Mouse (Mus musculus): ENCODE measurements at regions not wholly inside any gene's neighbourhood (a gene's known extent, or its start where the extent isn't known, plus 50 kb on each side); places are given as distances from the start of the nearest gene placed in this dataset.

DNA sequence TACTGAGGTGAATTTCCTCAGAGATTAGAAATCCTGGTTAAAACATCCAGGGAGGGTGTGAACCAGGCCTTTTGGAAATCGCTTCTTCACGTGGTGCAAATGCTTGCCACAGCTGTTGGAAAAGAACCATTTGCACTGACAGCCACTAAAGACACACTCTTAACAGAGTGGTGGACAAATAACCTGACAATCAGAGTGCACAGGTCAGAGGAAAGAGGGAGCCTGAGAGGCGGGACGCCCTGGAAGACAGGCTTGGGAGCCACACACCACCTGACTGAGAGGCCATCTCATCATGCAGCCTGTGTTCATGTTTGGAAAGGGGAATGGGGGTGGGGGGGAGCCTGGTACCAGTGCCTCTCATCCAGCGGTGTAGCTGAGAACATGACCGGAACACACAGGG lies 87.0 kb upstream of the Gm11983 start:
- DNase-seq (ENCODE audit: low spot score), result peak; percentile 11

DNA sequence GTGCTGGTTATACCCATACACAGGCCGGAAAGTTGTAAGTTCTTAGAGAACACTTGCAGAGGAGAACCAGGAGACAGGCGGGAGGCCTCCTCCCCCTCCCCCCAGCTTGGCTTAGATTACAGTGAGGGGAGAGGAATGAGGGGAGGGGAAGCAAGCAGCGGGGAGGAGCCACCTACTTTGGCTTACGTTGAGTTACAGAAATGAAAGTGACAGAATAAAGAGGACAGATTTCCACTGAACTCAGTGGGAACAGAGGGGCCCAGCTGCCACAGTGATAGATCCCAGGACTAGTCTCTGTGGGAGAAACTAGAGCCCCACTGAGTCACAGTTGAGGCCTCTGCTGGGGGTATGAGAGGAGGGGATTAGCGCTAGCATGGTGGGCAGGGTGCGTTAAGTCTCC lies 86.5 kb upstream of the Gm11983 start:
- DNase-seq (ENCODE audit: low spot score), result peak; percentile 31

DNA sequence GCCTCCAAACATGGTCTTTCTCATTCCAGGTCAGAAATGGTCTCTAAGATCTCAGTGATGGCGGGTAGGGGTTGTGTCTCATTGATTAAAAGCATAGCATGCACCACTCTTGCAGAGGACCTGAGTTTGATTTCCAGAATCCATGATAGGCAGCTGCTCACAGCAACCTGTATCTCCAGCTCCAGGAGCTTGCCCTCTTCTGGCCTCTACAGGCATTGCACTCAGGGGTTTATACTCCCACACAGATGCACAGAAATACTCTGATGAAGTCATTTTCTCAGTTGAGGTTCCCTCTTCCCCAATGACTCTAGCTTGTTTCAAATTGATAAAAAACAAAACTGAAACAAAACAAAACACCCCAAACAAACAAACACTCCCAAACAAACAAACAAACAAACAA lies 81.1 kb upstream of the Gm11983 start:
- DNase-seq (ENCODE audit: low spot score), result no peak

DNA sequence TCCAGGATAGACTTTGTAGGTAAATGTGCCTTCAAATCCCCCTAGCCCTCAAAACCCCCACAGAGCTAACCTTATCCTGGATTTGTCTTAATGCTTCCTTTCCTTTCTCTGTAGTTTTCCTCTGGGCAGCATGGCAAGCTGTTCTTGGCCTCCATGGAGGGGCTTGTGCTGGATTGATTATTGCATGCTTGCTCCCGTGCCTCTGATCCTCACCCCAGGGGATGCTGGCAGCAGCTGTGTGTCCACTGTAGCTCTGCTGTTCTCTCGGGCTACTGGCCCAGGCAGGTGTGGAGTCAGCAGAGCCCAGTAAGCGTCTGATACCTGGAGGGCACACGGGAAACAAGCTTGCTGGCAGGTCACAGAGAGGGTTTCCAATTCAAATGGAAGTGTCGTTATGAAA lies 68.2 kb upstream of the Gm11983 start:
- DNase-seq (ENCODE audit: low spot score), result no peak

DNA sequence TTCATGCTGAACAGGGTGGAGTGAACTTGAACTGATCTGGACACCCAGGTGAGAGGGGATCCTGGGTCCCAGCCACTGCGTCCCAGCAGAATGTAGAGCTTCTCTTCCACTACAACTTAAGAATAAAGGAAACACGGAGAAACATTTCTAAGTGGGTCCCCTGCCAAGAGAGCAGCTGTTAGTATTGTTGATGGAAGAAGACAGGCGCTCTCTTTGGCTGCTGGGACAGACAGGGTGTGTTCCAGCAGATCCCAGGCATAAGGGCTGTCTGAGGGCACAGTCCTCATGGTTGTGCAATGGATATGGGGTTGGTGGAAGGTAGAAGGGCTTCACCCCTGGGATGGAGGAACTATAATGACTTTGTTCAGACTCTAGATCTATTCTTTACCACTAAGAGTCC lies 65.5 kb upstream of the Gm11983 start:
- no peak for DNase-seq (ENCODE audit: low spot score)

DNA sequence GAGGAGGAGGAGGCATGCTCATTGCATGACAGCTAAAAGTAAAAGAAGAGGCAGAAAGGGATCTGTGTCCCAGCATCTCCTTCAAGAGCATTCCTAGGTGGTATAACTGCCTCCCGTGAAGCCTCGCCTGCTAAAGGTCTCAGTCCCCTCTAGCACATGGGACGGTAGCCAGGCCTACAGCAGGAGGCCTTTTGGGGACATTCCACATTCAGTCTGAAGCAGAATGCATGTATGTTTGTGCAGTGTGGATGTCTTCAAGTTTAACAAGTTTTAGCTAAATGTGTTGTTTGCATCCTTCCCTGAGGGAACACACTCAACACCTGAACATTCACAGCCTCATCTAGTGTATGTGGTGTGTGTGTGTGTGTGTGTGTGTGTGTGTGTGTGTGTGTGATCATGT lies 64.8 kb upstream of the Gm11983 start:
- no peak for DNase-seq (ENCODE audit: low spot score)

DNA sequence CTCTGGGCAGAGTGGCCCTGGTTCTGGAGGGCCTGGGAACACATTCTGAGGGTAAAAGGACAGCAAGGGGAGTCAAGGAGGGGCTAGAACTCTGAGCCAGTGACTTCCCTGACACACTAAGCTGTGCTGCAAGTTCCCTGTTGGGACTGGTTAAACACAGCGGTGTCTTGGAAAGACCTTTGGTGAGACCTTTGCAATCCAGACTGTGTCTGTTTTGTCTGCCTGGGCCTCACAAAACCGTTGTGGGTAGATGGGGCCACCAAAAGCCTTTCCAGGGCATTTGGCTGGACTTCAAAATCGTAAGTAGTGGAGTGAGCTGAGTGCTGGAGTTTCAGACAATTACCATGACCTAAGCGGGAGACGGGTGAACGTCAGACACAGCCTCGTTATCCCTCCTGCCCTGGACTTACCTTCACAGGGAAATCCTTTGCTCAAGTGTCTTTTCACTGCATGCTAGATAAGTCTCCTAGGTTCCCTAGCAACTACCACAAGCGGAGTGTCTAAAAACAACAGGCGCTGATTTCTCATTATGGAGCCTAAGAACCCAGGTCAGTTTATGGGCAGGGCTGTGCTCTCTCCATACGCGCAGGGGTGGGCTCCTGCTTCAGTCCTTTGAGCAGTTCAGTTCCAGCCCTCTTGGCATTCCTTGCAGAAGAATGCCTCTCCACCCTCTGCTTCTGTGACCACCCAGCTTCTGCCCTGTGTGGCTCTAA lies 63.5 kb upstream of the Gm11983 start:
- peak; percentile 13 for DNase-seq (ENCODE audit: low spot score)

DNA sequence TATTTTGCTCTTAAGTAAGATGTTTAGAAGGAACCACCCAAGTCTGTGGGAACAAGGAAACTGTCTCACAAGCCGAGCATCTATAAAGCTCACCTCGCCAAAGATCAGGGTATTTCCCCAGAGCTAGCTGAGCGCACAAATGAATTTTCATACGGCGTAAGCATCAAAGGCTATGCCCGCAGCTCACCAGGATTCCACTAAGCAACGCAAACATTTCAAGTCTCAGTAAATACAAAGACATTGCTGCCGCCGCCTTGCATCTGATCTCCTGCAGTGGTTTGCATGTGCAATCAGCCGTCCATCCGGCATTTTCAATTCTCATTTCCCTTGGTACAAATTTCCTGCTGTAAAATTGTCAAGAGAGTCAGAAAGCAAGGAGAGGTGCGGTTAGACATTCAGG lies 62.9 kb upstream of the Gm11983 start:
- DNase-seq (ENCODE audit: low spot score), result no peak

DNA sequence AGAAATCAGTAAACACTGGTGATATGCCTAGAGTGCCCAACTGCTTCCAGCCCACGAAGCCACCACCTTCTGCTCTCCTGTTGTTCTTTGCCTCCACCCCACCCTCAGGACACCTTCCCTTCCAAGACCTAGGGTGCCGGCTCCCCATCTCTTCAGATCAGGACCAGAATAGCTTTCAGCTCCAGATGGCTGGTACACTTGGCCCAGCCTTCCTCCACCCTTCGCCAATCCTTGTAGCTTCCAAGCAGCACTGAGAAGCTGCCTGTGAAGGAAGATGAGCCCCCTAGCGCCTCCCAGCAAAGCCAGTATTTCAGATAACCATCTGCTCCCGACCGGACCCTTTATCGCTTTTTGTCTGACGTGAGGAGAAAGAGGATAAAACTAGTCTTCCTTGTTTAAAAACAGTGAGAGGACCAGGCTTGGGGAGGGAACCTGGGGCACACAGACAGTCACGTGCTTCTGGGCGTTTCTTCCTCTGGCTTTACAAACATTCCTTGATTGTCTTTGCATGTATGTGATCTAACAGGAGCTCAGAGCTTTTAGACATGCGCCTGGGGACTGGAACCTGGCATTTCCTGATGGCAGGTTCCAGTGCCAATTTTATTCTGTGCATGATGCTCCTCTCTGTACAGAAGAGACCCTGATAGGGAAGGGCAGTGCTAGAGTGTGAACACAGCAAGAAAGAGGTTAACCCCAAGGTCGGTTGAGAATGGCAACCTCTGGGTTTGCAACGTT lies 62.0 kb upstream of the Gm11983 start:
- DNase-seq (ENCODE audit: low spot score), result no peak

DNA sequence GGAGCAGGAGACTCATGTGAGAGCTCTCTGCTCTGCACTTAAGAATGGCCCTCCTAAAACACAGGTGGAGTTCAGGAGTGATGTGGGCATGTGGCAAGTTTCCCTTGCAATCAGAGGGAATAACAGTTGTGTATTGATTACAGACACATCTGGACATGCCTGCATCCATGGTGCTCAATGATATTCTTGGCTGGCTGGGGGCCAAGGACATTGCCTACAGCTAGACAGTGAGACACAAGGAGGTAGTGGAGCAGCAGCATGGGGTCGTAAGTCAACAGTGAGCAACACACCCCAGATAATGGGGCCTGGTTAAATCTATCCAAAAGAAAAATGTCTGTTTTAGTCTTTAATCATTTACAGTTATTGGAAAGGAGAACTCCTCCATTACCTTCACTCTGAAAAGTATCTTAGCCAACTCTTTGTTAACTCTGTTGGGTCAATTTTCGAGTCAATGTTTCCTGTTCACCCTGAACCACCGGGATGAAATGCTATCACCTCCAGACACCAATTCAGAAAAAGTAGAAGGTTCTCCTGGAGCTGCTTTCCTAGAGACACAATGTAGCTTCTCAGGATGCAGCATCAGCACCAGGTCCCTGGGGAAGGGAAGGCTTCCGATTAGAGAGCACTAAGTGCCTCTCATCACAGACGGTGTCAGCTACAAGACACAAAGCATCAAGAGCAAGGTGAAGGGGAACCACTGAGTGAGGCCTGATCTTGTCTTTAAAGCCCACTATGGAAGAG lies 61.1 kb upstream of the Gm11983 start:
- DNase-seq (ENCODE audit: low spot score), result no peak

DNA sequence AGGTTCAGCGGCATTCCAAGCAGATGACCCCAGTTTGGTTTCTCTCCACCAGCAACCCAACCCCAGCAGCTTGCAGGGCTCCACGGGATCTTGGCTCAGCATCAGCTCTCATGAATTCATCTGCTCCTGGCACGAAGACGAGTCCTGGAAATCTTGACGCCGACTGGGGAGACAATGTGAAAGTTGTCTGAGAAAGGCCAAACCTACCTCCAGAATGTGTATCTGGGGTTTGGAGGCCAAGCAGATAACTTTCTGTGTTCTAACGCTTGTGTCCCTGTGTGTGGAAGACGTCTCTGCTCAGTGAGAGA lies 58.3 kb upstream of the Gm11983 start:
- DNase-seq (ENCODE audit: low spot score), result peak; percentile 16

DNA sequence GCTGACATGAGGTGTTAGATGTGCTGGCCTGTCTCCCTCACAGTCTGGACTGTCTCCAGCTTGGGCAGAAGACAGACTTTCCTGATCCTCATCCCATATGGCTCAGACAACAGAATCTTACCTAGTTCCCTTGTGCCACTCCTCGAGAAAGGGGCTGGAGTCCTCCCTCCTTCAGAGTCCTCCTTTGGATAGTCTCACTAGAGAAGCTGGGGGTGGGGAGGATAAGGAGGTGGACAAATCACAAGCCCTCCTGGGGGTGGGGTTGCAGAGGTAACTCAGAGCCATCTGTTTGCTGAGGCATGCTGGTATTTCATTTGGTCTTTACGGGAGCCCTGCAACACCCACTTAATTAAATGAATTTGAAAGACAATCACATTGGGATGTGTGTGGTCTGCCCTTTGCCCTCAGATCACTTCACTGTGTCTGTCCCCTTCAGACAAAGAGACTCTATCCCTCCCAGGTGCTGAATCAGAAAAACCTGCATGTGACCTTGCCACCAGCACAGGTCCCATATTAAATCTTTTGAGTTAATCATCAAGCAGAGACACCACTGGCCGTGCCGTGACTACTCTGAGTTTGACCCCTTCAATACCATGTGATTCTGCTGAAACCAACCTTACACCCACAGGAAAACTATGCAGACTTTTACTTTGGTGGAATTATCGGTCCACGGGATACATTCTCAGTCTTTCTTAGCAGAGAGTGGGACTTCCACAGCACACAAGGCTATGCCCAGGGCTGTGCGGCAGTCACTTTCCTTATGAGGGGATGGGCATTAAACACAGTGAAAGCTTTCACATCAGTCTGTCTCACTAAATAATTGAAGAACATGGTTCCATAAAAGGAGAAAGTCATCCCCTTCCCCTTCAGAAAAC lies 57.7 kb upstream of the Gm11983 start:
- peak; percentile 26 for DNase-seq (ENCODE audit: low spot score)

DNA sequence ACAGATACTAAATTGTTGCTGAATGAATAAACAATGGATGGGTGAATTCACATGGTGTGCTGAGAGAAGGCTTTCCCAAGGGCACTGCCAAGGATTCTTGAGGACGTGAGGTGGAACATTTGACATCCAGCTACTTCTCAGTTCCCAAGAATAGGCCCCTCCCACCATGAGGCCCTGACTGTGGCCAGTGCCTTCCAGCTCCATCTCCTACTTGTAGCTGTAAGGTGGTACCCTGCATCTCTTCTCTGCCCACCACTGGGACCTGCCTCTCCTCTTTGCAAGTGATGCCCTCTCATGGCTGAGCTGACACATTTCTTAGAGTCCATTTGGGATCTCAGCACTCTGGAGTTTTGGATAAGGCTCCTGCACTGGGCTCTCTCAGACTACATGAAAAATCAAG lies 56.3 kb upstream of the Gm11983 start:
- DNase-seq (ENCODE audit: low spot score), result no peak

DNA sequence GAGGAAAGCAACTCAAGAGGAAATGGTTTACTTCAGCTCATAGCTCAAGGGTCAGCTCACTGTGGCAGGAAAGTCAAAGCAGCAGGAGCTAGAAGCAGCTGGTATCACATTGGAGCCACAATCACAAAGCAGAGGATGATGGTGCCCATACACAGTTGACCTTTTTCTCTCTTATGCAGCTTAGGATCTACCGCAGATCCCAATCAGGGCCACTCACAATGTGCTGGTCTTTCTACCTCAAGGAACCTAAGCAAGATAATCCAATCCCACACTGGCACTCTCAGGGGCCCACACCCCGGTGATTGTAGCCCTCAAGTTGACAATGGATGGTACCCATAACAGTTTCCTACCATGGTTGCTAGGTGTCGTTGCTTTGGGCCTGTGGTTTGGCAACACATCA lies 55.6 kb upstream of the Gm11983 start:
- DNase-seq (ENCODE audit: low spot score), result no peak

DNA sequence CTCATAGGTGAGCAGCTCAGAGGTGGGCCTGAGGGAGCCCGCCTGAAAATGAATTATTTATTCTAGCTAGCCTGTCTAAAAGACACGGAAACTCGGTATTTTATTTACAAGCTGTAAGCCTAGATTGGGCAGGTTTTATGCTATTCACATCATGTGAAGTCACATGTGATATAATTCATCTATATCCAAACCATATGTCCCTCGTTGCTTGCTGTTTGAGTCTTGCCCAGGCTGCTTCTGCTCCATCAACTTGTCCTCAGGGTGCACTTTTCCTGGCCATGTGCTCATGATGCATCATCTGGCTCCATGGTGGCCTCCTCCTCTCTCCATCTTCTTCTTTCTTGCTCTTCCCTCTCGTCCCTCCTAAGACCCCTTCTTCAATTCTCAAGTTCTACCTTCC lies 53.0 kb upstream of the Gm11983 start:
- no peak for DNase-seq (ENCODE audit: low spot score)

DNA sequence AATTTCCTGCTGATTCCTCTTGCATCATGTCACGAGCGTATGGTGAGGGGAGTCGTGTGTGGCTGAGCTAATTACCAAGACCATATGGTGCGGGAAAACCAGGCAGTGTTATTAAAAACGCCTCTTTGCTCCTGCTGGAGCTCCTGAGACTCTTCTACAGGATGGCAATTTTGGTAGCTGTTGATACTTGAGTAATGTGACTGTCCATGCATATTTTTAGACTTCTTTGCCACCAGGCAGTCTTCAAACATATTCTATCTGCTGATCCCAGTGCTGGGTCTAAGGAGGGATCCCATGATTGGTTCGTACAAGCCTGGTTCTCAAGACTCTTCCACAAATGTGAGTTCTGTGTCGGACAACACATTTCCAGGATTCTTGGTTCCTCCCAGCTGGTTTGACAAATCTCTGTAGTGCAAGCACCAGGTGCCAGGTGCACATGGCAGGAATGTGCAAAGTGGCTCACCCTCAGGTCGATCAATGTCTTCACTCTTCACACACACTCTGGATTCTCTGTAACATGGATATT lies 52.3 kb upstream of the Gm11983 start:
- no peak for DNase-seq (ENCODE audit: low spot score)

DNA sequence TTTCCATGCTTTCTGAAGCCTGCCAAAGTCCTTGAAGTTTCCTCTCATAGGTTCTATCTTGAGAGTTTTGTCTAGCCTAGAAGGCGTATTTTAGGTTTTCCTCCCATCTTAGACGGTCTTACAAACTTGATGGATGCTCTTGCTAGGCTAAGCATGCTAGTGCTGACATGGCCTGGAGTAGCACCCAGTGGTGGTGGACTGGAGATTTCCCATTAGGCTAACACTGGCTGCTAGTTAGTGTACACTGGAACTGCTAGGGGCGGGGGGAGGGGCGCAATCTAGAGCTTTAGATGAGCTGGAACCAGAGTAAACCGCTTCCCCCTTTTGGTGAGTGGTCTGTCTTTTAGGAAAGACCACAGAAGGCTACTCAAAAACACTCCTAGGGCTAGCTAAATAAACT lies 51.7 kb upstream of the Gm11983 start:
- no peak for DNase-seq (ENCODE audit: low spot score)

Measured in embryo, embryonic 10 days (tissue).